Mouse (Mus musculus) CD8-positive naive resting alpha-beta T cell, adult 57 days (primary cell): Measurements from ENCODE around the gene Tlr5. TPM values are rescaled to one million over a fixed set of nuclear protein-coding genes. Genes with fewer than 3 reads are reported as not detected.

Experiments
- total RNA-seq: library from RNA; stranded (reverse); gene quantifications from one replicate; pipeline ENCODE4 v1.2.4, GENCODE M21; 2023

The Tlr5 gene
- not detected for total RNA-seq

DNA sequence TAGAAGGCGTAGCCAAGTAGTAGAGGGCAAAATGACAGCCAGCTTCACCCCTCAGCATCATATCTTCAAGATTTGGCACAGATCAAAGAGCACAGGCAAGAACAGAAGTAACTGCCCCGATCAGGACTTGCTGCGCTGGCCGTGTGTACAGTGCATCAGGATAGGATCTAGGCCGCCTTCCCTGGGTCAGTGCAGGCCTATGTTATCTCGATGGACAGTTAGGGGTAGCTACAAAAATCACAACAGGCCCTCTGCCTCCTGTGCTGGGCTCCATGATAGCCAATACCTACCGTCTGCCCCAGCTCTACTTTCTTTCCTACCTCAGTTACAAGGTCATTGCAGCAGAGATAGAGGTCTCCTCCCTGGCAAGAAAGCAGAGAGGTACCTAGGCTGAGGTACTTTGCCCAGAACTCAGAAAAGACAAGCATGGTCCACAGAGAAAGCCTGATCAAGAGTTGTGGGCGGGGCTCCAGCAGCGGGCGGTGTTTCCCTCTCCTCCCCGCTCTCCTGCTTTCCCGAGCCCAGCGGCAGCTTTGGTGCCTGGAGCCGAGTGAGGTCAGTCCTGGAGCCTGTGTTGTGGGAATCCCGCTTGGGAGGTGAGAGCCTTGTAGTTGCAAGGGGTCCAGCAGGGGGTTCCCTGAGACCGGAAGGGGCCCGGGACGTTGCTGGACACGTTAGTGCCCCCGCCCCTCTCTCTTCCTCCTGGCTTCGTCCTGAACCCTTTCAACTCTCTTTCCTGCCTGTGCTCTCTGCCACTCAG, at the start of gene Tlr5:
Gene Tlr5 (plus strand): TSS at position 502 of the 760 bp plus-strand sequence.

Other genes with a start within 250 kb of the Tlr5 start
- not detected for gene Ccdc185, start 205.6 kb upstream of the Tlr5 start, total RNA-seq
- 8.6 TPM for gene Susd4, start 190.9 kb upstream of the Tlr5 start, total RNA-seq